Mouse (Mus musculus): ENCODE results near the gene Cfap58.

Cfap58 gene

DNA sequence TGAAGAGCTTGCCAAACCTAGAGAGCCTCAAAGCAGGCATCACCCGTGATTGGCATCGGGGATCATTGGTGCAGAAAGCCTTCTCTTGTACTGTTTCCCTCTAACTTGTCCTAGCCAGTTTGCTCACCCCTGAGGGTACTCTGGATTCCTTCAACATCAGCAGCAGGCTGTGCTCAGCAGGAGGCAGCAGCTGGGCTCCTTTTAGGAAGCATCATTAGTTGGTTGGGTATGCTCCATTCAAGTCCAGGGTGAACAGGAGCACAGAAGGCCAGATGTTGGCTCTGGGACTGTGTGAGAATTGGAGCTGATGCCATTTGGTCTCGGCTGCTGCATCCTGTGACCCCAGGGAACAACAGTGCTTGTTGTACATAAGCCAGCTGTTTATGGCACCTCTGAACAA is 142.2 kb downstream of the Cfap58 start:
- DNase-seq (ENCODE audit: low spot score in 2 of 2): no peak

DNA sequence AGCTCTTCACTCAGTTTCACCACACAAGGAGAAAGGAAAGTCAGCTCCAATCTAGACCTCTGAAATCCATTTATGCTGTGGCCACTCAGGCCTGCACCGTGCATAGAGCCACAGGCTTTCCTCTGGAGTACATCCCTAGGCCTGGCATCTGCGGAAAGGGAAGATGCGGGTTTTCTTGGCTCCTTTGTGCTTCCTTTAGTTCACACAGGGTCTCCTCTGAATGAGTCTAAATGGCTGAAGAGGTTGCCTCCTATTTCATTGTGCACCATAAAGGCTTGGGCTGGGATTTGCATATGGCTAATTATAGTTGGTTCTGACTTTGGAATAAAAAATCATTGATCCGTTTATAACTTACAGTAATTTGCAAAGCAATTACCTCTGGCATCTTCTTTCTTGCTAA is 144.0 kb downstream of the Cfap58 start:
- DNase-seq (ENCODE audit: low spot score in 2 of 2): no peak
